Mouse (Mus musculus) cerebellum, adult (tissue): ENCODE measurements around the gene Eif1.
"Not testable (repeated sequence)": the region's sequence is repeated elsewhere in the genome, so short reads cannot be mapped to it uniquely, and the experiment has no call there.

ENCODE experiments used
- ATAC-seq: cut with Nextera tagmentation; 2 replicates; pipeline ENCODE4 v1.9.2; 2017; ENCODE audit warnings: mild to moderate bottlenecking, moderate library complexity, mixed read lengths; ENCODE audit not compliant: insufficient number of reproducible peaks, low FRiP score, low TSS enrichment

The Eif1 gene

GRCm38 (mm10) chr11:100311656-100312055 is 8.0 kb upstream of the Eif1 start:
- no peak for ATAC-seq

GRCm38 (mm10) chr11:100312096-100312679 is 7.5 kb upstream of the Eif1 start:
- no peak for ATAC-seq

- ATAC-seq: no peak
Measured at GRCm38 (mm10) chr11:100313424-100313823, 6.3 kb upstream of the Eif1 start.

- no peak for ATAC-seq
Measured at GRCm38 (mm10) chr11:100315439-100315838, 4.2 kb upstream of the Eif1 start.

GRCm38 (mm10) chr11:100317826-100318380 is 1.8 kb upstream of the Eif1 start:
- no peak for ATAC-seq

GRCm38 (mm10) chr11:100318529-100319451 is 895 bp upstream of the Eif1 start:
- ATAC-seq: no peak

- peak; percentile 82 for ATAC-seq
Measured at GRCm38 (mm10) chr11:100320172-100320630, 516 bp downstream of the Eif1 start.

GRCm38 (mm10) chr11:100320701-100321410 is 1.2 kb downstream of the Eif1 start:
- ATAC-seq: not testable (repeated sequence)

GRCm38 (mm10) chr11:100321479-100322305 is 2.0 kb downstream of the Eif1 start:
- not testable (repeated sequence) for ATAC-seq

- no peak for ATAC-seq
Measured at GRCm38 (mm10) chr11:100322591-100323258, 3.0 kb downstream of the Eif1 start.

GRCm38 (mm10) chr11:100323578-100323977 is 3.9 kb downstream of the Eif1 start:
- ATAC-seq: no peak

GRCm38 (mm10) chr11:100325062-100325629 is 5.5 kb downstream of the Eif1 start:
- ATAC-seq: no peak

- ATAC-seq: no peak
Measured at GRCm38 (mm10) chr11:100327316-100327715, 7.6 kb downstream of the Eif1 start.

GRCm38 (mm10) chr11:100327761-100328160 is 8.1 kb downstream of the Eif1 start:
- ATAC-seq: no peak

- ATAC-seq: no peak
Measured at GRCm38 (mm10) chr11:100330235-100330634, 10.6 kb downstream of the Eif1 start.

GRCm38 (mm10) chr11:100330816-100331375 is 11.2 kb downstream of the Eif1 start:
- not testable (repeated sequence) for ATAC-seq

GRCm38 (mm10) chr11:100332766-100333515 is 13.3 kb downstream of the Eif1 start:
- no peak for ATAC-seq

- ATAC-seq: no peak
Measured at GRCm38 (mm10) chr11:100333944-100334457, 14.3 kb downstream of the Eif1 start, which contains the start of gene Gast. TSS of gene Gast (plus strand) at chr11:100334407.
